Mouse (Mus musculus): ENCODE results near the gene 4930579F01Rik.

4930579F01Rik gene

GRCm38 (mm10) chr3:138193683-138194302 is at the start of gene 4930579F01Rik:
TSS of gene 4930579F01Rik (minus strand) at chr3:138193825.
- in situ Hi-C loops (cut with MboI): no loop called here

GRCm38 (mm10) chr3:138242933-138243332 is 49.3 kb upstream of the 4930579F01Rik start:
- in situ Hi-C loops (cut with MboI): no loop called here

- in situ Hi-C loops (cut with MboI): no loop called here
These were observed 48.5 kb upstream of the 4930579F01Rik start for GRCm38 (mm10) chr3:138242021-138242726.

- in situ Hi-C loops (cut with MboI): no loop called here
These were observed 47.7 kb upstream of the 4930579F01Rik start for GRCm38 (mm10) chr3:138241371-138241770.

GRCm38 (mm10) chr3:138240942-138241341 is 47.3 kb upstream of the 4930579F01Rik start:
- in situ Hi-C loops (cut with MboI): no loop called here

- in situ Hi-C loops (cut with MboI): no loop called here
These were observed 46.8 kb upstream of the 4930579F01Rik start for GRCm38 (mm10) chr3:138240411-138240810.

- in situ Hi-C loops (cut with MboI): no loop called here
These were observed 45.8 kb upstream of the 4930579F01Rik start for GRCm38 (mm10) chr3:138239461-138239860.

GRCm38 (mm10) chr3:138238046-138238445 is 44.4 kb upstream of the 4930579F01Rik start:
- in situ Hi-C loops (cut with MboI): no loop called here

- in situ Hi-C loops (cut with MboI): no loop called here
These were observed 43.0 kb upstream of the 4930579F01Rik start for GRCm38 (mm10) chr3:138236546-138237163.

GRCm38 (mm10) chr3:138231531-138231930 is 37.9 kb upstream of the 4930579F01Rik start:
- in situ Hi-C loops (cut with MboI): no loop called here

- in situ Hi-C loops (cut with MboI): no loop called here
These were observed 36.6 kb upstream of the 4930579F01Rik start for GRCm38 (mm10) chr3:138230266-138230665.

GRCm38 (mm10) chr3:138229448-138229847 is 35.8 kb upstream of the 4930579F01Rik start:
- in situ Hi-C loops (cut with MboI): no loop called here

GRCm38 (mm10) chr3:138227782-138228181 is 34.2 kb upstream of the 4930579F01Rik start:
- in situ Hi-C loops (cut with MboI): no loop called here

GRCm38 (mm10) chr3:138227082-138227481 is 33.5 kb upstream of the 4930579F01Rik start:
- in situ Hi-C loops (cut with MboI): no loop called here

- in situ Hi-C loops (cut with MboI): no loop called here
These were observed 32.9 kb upstream of the 4930579F01Rik start for GRCm38 (mm10) chr3:138226476-138226875.

GRCm38 (mm10) chr3:138225853-138226252 is 32.2 kb upstream of the 4930579F01Rik start:
- in situ Hi-C loops (cut with MboI): no loop called here

GRCm38 (mm10) chr3:138225331-138225730 is 31.7 kb upstream of the 4930579F01Rik start:
- in situ Hi-C loops (cut with MboI): no loop called here

- in situ Hi-C loops (cut with MboI): no loop called here
These were observed 30.8 kb upstream of the 4930579F01Rik start for GRCm38 (mm10) chr3:138224363-138224954.

- in situ Hi-C loops (cut with MboI): no loop called here
These were observed 29.3 kb upstream of the 4930579F01Rik start for GRCm38 (mm10) chr3:138222952-138223351.

GRCm38 (mm10) chr3:138222511-138222910 is 28.9 kb upstream of the 4930579F01Rik start:
- in situ Hi-C loops (cut with MboI): no loop called here

GRCm38 (mm10) chr3:138221116-138221515 is 27.5 kb upstream of the 4930579F01Rik start:
- in situ Hi-C loops (cut with MboI): no loop called here

- in situ Hi-C loops (cut with MboI): no loop called here
These were observed 24.1 kb upstream of the 4930579F01Rik start, which contains the start of gene Adh7 for GRCm38 (mm10) chr3:138217631-138218264. TSS of gene Adh7 (plus strand) at chr3:138217760.

All from mature B cell (primary cell).